Mouse (Mus musculus) kidney, adult 9 months (tissue): ENCODE data around the gene Cntnap4.

Experiments used
- DNase-seq: peaks from one replicate; pipeline ENCODE4 v3.0.0; 2022

The Cntnap4 gene

GRCm38 (mm10) chr8:112569471-112570141 lies at the start of gene Cntnap4:
Gene Cntnap4 (plus strand): TSS chr8:112570043.
- no peak for DNase-seq

- DNase-seq = no peak
Measured at GRCm38 (mm10) chr8:112557376-112557775, 12.5 kb upstream of the Cntnap4 start.

GRCm38 (mm10) chr8:112570541-112570940 lies 698 bp downstream of the Cntnap4 start:
- no peak for DNase-seq

GRCm38 (mm10) chr8:112571337-112571904 lies 1.6 kb downstream of the Cntnap4 start:
- peak; percentile 50 for DNase-seq

- no peak for DNase-seq
Measured at GRCm38 (mm10) chr8:112581473-112581872, 11.6 kb downstream of the Cntnap4 start.

- no peak for DNase-seq
Measured at GRCm38 (mm10) chr8:112583440-112583839, 13.6 kb downstream of the Cntnap4 start.

- DNase-seq = no peak
Measured at GRCm38 (mm10) chr8:112588357-112589051, 18.7 kb downstream of the Cntnap4 start.

GRCm38 (mm10) chr8:112589052-112589389 lies 19.2 kb downstream of the Cntnap4 start:
- no peak for DNase-seq

- no peak for DNase-seq
Measured at GRCm38 (mm10) chr8:112596023-112596776, 26.4 kb downstream of the Cntnap4 start.

- DNase-seq = no peak
Measured at GRCm38 (mm10) chr8:112599975-112600374, 30.1 kb downstream of the Cntnap4 start.

GRCm38 (mm10) chr8:112601150-112601549 lies 31.3 kb downstream of the Cntnap4 start:
- no peak for DNase-seq

- no peak for DNase-seq
Measured at GRCm38 (mm10) chr8:112610121-112610520, 40.3 kb downstream of the Cntnap4 start.

GRCm38 (mm10) chr8:112628791-112629190 lies 58.9 kb downstream of the Cntnap4 start:
- DNase-seq = no peak

- no peak for DNase-seq
Measured at GRCm38 (mm10) chr8:112652657-112653056, 82.8 kb downstream of the Cntnap4 start.

GRCm38 (mm10) chr8:112653276-112653675 lies 83.4 kb downstream of the Cntnap4 start:
- DNase-seq = no peak

GRCm38 (mm10) chr8:112653994-112654393 lies 84.2 kb downstream of the Cntnap4 start:
- DNase-seq = no peak

- no peak for DNase-seq
Measured at GRCm38 (mm10) chr8:112664067-112664466, 94.2 kb downstream of the Cntnap4 start.

GRCm38 (mm10) chr8:112674671-112675070 lies 104.8 kb downstream of the Cntnap4 start:
- no peak for DNase-seq

GRCm38 (mm10) chr8:112681757-112682156 lies 111.9 kb downstream of the Cntnap4 start:
- DNase-seq = no peak

- DNase-seq = no peak
Measured at GRCm38 (mm10) chr8:112695708-112696107, 125.9 kb downstream of the Cntnap4 start.

- no peak for DNase-seq
Measured at GRCm38 (mm10) chr8:112698141-112698540, 128.3 kb downstream of the Cntnap4 start.

GRCm38 (mm10) chr8:112716982-112717381 lies 147.1 kb downstream of the Cntnap4 start:
- DNase-seq = no peak

- DNase-seq = no peak
Measured at GRCm38 (mm10) chr8:112724918-112725317, 155.1 kb downstream of the Cntnap4 start.
